Mouse (Mus musculus) midbrain, embryonic 14.5 days (tissue): Measurements from ENCODE around the gene Pgls. TPM values are rescaled to one million over a fixed set of nuclear protein-coding genes. Genes with fewer than 3 reads are reported as not detected.
A peak's percentile ranks its signal among the peaks of the same experiment; 100 is the strongest.

Experiments used
- ATAC-seq: fragments of 200-750 bp; cut with Nextera tagmentation; 2 replicates; pipeline ENCODE4 v1.8.0; 2017; ENCODE audit warnings: moderate number of reproducible peaks, moderate library complexity; ENCODE audit not compliant: low FRiP score, low TSS enrichment
- DNase-seq: peaks from one replicate; pipeline ENCODE4 v3.0.0-alpha.2; 2015
- H3K27ac ChIP-seq: fragments of 300-500 bp; sonication (generic); replicated peaks from 2 replicates; pipeline ENCODE4 v1.5.1; 2014; ENCODE audit warnings: mild to moderate bottlenecking, low read depth, low read length, moderate library complexity
- H3K27me3 ChIP-seq: fragments of 300-500 bp; sonication (generic); 2 replicates; pipeline ENCODE4 v1.6.1; 2014; ENCODE audit warnings: low read length, control low read depth, mixed read lengths; ENCODE audit not compliant: control insufficient read depth, insufficient read depth
- H3K36me3 ChIP-seq: fragments of 300-500 bp; sonication (generic); 2 replicates; pipeline ENCODE4 v1.6.1; 2014; ENCODE audit warnings: low read length, control low read depth; ENCODE audit not compliant: control insufficient read depth, insufficient read depth
- H3K4me1 ChIP-seq: fragments of 300-500 bp; sonication (generic); 2 replicates; pipeline ENCODE4 v1.6.1; 2014; ENCODE audit warnings: mild to moderate bottlenecking, antibody characterized with exemption, low read length, control low read depth; ENCODE audit not compliant: control insufficient read depth, insufficient read depth
- H3K4me2 ChIP-seq: fragments of 300-500 bp; sonication (generic); 2 replicates; pipeline ENCODE4 v1.6.1; 2014; ENCODE audit warnings: mild to moderate bottlenecking, low read length, moderate library complexity
- H3K4me3 ChIP-seq: fragments of 300-500 bp; sonication (generic); replicated peaks from 2 replicates; pipeline ENCODE4 v1.5.1; 2014; ENCODE audit warnings: low read depth, low read length
- H3K9ac ChIP-seq: fragments of 300-500 bp; sonication (generic); replicated peaks from 2 replicates; pipeline ENCODE4 v1.6.1; 2014; ENCODE audit warnings: mild to moderate bottlenecking, low read length, moderate library complexity
- H3K9me3 ChIP-seq: fragments of 300-500 bp; sonication (generic); 2 replicates; pipeline ENCODE4 v1.6.1; 2016; ENCODE audit warnings: low read length, control low read depth, mixed read lengths; ENCODE audit not compliant: control insufficient read depth
- WGBS: fragments of 180-500 bp; shearing (Covaris S2); extraction: QIAGEN DNeasy Blood & Tissue Kit; methylation state at CpG from one replicate; pipeline ENCODE4 v1.1.7; 2014; 5-methylcytosine and 5-hydroxymethylcytosine counted together
- polyA plus RNA-seq: library from polyadenylated mRNA; unstranded; fragments of >200 nt; fragmentation: Nextera tagmentation; extraction: Ambion mirVana; gene quantifications from 2 replicates; pipeline ENCODE4 v1.2.1, GENCODE M21; 2014

The Pgls gene
- polyA plus RNA-seq, 1 experiment from 2014 or later, result 241 TPM

DNA sequence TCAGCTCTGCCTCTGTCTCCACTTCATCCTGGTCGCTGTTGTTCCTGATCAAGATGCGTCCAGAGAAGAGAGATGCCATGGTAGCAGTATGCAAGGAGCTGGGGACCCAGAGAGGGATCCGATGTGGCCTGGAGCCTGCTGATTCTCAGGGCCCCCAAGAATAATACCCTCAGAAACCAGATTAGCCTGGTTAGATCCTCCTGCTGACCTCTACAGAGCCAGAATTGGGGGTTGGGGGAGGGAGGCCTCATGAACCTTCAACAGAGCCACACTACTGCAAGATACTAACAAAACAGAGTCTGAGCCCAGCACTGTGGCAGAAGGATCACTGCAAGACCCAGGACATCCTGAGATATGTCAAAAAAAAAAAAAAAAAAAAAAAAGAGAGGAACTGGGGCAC is 25.5 kb upstream of the Pgls start, which contains the start of gene Nxnl1:
Gene Nxnl1 (minus strand): TSS at position 101 of the 400 bp plus-strand sequence.
- ATAC-seq (no peak), DNase-seq (no peak)
- H3K4me3 ChIP-seq, result no peak within 1 kb of the TSS
- H3K27me3 ChIP-seq, result peaks cover 22% of the 10 kb centered on the region; the same call in 1 of the 2 replicates
- H3K9me3 ChIP-seq, result no peaks in the 10 kb centered on the region
- no peak within 1 kb of the TSS for H3K4me2 ChIP-seq
- H3K9ac ChIP-seq, result no peak within 1 kb of the TSS
- H3K27ac ChIP-seq, result no peak within 1 kb of the TSS
- peaks cover 12% of the 10 kb centered on the region for H3K4me1 ChIP-seq
- WGBS, result 68% methylated on average over 3 of the region's 3 CpGs
- H3K36me3 ChIP-seq, result no peaks in the 10 kb centered on the region

DNA sequence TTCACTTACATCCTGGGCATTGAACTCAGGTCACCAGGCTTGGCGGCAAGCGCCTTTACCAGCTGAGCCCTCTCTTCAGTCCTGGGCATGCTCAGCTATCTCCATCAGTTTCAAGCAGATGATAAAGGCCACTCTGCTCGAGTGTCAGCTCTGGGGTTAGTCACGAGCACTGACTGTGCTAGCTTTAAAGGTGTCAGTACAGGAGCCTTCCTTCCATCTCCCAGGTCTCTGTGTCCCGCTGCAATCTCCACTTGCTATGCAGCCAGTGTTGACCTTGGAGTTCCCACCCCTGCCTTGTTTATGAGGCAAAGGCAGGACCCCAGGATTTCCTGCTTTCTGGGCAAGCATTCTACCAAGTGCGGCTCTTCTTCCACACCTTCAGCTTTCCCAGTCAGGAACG is 24.4 kb upstream of the Pgls start:
- ATAC-seq (no peak), DNase-seq (no peak)
- Histone ChIP-seq H3K4me2 (no peak overlapping the region), H3K36me3 (no peaks in the 10 kb centered on the region), H3K27ac (no peak overlapping the region), H3K27me3 (peaks cover 11% of the 10 kb centered on the region; the same call in 1 of the 2 replicates), H3K9ac (no peak overlapping the region), H3K4me3 (no peak overlapping the region), H3K4me1 (peaks cover 18% of the 10 kb centered on the region), H3K9me3 (no peaks in the 10 kb centered on the region)
- 83% methylated on average over 7 of the region's 7 CpGs for WGBS

DNA sequence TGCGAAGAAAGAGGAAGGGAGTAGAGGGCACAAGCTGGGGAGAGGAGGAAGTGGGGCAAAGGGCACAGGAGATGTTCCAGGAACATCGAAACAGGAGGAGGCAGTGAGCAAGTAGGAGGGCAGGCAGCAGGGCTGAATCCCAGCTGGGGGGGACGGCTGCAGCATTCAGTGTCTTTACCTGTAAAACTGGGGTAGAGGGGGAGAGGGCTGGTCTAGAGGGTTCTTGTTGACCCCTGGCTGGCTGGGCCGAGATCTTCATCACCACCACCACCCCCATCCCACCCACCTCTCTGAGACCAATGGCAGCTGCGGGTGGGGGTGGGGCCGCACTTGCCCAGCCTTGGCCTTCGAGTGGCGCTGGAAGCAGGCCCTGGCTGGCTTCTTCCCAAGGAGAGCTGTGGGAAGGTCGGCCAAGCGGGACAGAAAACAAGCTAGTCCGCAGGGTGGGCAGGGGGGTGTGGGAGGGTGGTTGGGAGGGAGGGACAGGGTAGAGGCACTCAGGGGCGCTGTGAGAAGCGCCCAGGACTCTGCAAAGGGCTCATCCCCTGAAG is 23.5 kb upstream of the Pgls start, which contains the start of gene Slc27a1:
Gene Slc27a1 (plus strand): TSS at position 496 of the 551 bp plus-strand sequence.
- peak within 1 kb of the TSS; percentile 52 for H3K4me3 ChIP-seq
- H3K27ac ChIP-seq, result peak within 1 kb of the TSS; percentile 83
- peaks cover 15% of the 10 kb centered on the region for H3K4me1 ChIP-seq
- H3K36me3 ChIP-seq, result no peaks in the 10 kb centered on the region
- peak; percentile 65 for DNase-seq
- peak within 1 kb of the TSS; percentile 72 for H3K9ac ChIP-seq
- H3K27me3 ChIP-seq, result 0 out of 2 replicates have a peak, but pooled peaks cover 3% of the 10 kb centered on the region
- no peaks in the 10 kb centered on the region for H3K9me3 ChIP-seq
- ATAC-seq, result no peak
- peak within 1 kb of the TSS; percentile 86 for H3K4me2 ChIP-seq
- WGBS, result 11% methylated on average over 13 of the region's 13 CpGs

DNA sequence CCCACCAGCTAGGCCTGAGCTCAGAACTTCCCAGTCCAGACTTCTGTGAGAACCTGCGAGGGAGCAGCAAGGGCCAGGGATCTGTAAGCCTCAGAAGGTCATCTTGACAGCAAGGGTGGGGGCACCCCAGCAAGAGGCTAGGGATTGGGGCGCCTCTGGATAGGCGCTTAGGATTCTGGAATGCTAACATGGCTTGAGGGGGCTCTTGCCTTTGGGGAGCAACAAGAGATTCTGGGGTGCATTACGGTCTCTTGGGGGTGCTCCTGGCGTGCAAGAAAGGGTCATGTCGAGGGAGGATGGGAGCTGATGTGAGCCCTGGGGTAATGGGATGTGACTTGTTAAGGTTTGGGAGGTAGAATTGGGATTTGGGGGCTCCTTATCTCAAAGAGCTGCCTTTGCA is 23.0 kb upstream of the Pgls start:
- Histone ChIP-seq H3K4me2 (peak overlapping the region; percentile 86), H3K27me3 (no peaks in the 10 kb centered on the region), H3K9me3 (no peaks in the 10 kb centered on the region), H3K4me1 (peaks cover 15% of the 10 kb centered on the region), H3K9ac (no peak overlapping the region; the same call in 1 of the 2 replicates), H3K27ac (peak overlapping the region; percentile 83; the same call in 1 of the 2 replicates), H3K4me3 (peak overlapping the region; percentile 52), H3K36me3 (no peaks in the 10 kb centered on the region)
- WGBS, result 17% methylated on average over 6 of the region's 6 CpGs
- ATAC-seq, result no peak
- no peak for DNase-seq

DNA sequence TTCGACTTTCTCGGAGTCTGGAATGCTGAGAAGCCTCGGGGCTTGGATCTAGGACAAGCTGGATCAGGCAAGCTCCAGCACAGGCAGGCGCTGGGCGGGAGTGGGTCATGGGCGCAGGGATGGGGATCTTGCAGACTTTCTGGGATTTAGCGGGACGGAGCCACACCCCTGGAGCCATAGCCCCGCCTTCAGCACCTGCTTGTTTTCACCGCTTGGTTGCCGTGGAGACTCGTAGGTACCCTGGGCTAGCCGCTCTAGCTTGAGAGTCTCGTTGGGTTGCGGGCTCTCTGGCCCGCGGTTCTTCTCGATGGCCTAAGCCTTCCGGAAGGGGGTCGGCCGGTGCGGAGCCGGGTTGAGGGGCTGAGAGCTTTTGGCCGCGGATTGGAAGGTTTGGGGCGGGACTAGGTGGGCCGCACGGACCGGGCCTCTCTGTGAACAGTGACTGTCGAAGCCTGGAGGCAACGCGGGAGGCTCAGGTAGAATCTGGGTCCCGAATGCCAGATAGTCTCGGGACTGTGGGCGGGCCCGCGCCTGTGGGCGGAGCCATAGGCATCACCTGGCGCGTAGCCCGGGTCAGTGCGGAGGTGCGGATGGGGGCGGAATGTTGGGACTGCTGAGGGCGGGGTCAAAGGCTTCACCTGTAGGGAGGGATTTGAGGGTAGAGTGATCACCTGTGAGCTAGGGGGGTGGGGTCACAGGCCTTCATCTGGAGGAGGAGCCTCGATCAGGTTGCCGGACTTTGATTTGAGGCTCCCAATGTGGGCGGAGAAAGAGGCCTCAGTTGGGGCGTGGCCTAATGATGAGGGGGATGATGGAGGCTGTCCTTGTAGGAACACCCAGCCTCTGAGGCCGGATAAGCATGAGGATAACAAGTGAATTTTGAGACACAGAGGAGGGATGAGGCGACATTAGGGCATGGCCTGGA is 22.3 kb upstream of the Pgls start:
- peaks cover 15% of the 10 kb centered on the region for H3K4me1 ChIP-seq
- DNase-seq (peak; percentile 93), ATAC-seq (peak; percentile 84)
- no peaks in the 10 kb centered on the region for H3K27me3 ChIP-seq
- WGBS, result under 1% methylated on average over 51 of the region's 51 CpGs
- H3K27ac ChIP-seq, result peak overlapping the region; percentile 83
- peak overlapping the region; percentile 86 for H3K4me2 ChIP-seq
- H3K4me3 ChIP-seq, result peak overlapping the region; percentile 52
- H3K9ac ChIP-seq, result peak overlapping the region; percentile 72
- no peaks in the 10 kb centered on the region for H3K9me3 ChIP-seq
- no peaks in the 10 kb centered on the region for H3K36me3 ChIP-seq

DNA sequence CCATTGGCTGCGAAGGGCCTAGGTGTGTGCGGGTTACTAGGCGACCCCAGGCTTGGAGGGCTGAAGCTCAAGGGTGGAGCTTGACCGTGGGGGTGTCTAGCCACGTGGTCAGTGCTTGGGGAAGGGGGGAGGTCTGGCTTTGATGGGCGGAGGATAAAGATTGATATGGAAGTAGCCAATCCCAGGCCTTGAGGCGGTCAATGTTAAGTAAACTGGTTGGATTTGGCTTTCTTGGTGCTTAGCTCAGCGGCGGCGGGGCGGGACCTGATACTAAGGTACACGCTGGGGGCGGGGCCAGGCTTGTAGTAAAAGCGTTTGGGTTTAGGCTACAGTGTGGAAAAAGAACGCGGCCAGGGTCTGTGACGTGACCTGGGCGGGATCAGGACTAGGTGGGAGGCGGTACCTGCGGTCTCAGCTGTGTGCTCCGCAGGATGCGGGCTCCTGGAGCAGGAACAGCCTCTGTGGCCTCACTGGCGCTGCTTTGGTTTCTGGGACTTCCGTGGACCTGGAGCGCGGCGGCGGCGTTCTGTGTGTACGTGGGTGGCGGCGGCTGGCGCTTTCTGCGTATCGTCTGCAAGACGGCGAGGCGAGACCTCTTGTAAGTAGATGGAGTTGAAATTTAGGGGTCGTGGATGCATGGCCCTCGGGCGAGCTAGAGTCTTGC is 21.6 kb upstream of the Pgls start:
- WGBS, result under 1% methylated on average over 41 of the region's 41 CpGs
- H3K27me3 ChIP-seq, result no peaks in the 10 kb centered on the region

DNA sequence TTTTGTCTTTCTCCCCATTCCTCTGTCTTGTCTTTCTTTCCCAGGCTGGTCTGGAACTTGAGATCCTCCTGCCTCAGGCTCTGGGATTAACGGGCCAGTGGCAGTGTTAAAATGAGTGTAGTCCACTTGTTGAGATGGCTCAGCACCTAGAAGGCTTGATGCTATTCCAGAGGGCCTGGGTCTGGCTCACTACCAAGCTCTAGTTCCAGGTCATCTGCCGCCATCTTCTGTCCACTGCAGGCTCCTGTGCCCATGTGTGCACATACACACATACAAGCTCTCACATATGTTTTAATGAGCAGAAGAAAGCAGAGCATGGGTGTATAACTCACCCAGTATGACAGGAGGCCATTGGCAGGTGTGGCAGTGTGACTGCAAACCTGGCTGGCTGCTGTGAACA is 19.9 kb upstream of the Pgls start:
- 80% methylated on average over 2 of the region's 2 CpGs for WGBS
- H3K27ac ChIP-seq, result peak overlapping the region; percentile 67; the same call in 1 of the 2 replicates
- no peaks in the 10 kb centered on the region for H3K27me3 ChIP-seq
- no peaks in the 10 kb centered on the region for H3K9me3 ChIP-seq
- H3K9ac ChIP-seq, result no peak overlapping the region
- H3K36me3 ChIP-seq, result no peaks in the 10 kb centered on the region
- H3K4me1 ChIP-seq, result peaks cover 15% of the 10 kb centered on the region
- H3K4me3 ChIP-seq, result no peak overlapping the region
- ATAC-seq (no peak), DNase-seq (no peak)
- H3K4me2 ChIP-seq, result peak overlapping the region; percentile 86

More for the DNA sequence above, 21.6 kb upstream of the Pgls start:
- peak overlapping the region; percentile 72 for H3K9ac ChIP-seq
- H3K4me1 ChIP-seq, result peaks cover 15% of the 10 kb centered on the region
- H3K9me3 ChIP-seq, result no peaks in the 10 kb centered on the region
- no peaks in the 10 kb centered on the region for H3K36me3 ChIP-seq
- ATAC-seq (peak; percentile 89), DNase-seq (peak; percentile 96)
- H3K27ac ChIP-seq, result peak overlapping the region; percentile 83
- peak overlapping the region; percentile 52 for H3K4me3 ChIP-seq
- H3K4me2 ChIP-seq, result peak overlapping the region; percentile 86

DNA sequence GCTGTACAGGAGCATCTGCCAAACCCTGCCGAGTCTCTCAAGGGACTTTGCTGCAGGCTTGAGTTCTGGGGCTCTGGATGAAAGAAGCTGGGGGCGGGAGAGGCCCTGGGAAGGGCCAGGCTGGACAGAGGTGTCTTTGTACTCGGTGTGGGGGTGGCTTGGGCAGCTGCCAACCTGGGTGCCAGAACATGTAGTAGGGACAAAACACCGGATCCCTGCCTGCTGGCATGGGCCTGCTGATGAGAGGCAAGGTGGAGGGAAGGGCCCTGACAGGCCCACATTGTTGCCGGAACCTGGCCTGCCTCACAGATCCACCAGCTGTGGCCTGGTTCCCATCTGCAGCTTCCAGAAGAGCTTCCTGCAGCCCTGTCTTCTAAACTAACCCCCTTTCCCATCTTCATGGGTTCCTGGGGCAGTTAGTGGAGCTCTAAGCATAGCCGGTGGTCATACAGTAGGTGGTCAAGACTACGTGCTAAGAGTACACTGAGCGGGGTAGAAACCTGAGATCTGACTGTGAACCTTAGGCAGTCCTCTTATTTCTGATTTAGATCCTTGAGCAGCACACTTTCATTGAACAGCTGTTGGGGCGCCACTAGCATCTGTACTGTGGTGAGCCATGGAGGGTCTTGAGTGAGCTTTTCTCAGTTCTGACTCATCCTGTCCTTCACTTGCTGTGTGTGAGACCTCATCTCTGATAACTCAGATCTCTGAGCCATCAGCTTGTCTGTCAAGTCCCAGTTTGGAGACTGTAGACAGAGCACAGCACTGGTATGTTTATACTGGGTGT is 18.9 kb upstream of the Pgls start:
- Histone ChIP-seq H3K4me1 (peaks cover 15% of the 10 kb centered on the region), H3K27me3 (no peaks in the 10 kb centered on the region), H3K4me3 (no peak overlapping the region), H3K4me2 (peak overlapping the region; percentile 15; the same call in 1 of the 2 replicates), H3K9ac (0 out of 2 replicates have a peak overlapping the region, but pooled peaks have one; percentile 9), H3K27ac (peak overlapping the region; percentile 67), H3K36me3 (no peaks in the 10 kb centered on the region), H3K9me3 (no peaks in the 10 kb centered on the region)
- WGBS, result 74% methylated on average over 9 of the region's 9 CpGs
- ATAC-seq (no peak), DNase-seq (peak; percentile 74)
